Mouse (Mus musculus): ENCODE results near the gene Rpl3l.
A peak's percentile ranks its signal among the peaks of the same experiment; 100 is the strongest.
"Not testable (repeated sequence)": the region's sequence is repeated elsewhere in the genome, so short reads cannot be mapped to it uniquely, and the experiment has no call there.

Gene Rpl3l

DNA sequence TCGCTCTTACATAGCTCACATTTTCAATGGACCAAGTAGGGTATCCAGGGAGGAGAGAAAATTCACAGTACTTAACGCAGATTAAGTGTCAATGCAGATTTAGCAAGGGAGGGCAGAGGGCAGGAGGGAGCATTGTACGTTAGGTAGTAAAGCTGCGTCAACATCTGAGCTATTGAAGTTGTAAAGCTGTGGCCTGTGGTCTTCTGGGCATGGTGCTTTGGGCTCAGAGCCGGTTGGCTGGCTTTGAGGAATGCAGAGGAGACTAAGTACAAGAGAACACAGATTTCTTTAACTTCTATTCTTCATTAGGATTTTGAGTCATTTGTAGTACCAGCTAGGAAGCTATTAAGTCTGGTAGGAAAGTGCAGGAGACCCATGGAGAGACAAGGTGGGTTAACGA, 12.1 kb upstream of the Rpl3l start:
- TF ChIP-seq POU5F1 (IDR thresholded peaks at IDR 0.05; ENCODE audit: borderline replicate concordance, low read length) (no peak), CTCF (conservative IDR thresholded peaks at IDR 0.05; ENCODE audit: low read length) (no peak), NANOG (IDR thresholded peaks at IDR 0.05; ENCODE audit: borderline replicate concordance, low read length) (no peak)
- no peaks in the 10 kb centered on the region for H3K27me3 ChIP-seq (ENCODE audit: insufficient read depth, low read length)
- no peak overlapping the region for H3K4me3 ChIP-seq (replicated peaks; ENCODE audit: low read length)
- peaks cover 29% of the 10 kb centered on the region for H3K4me1 ChIP-seq (replicated peaks; ENCODE audit: low read depth, low read length)
- no peaks in the 10 kb centered on the region for H3K9me3 ChIP-seq (ENCODE audit: low read length)
- H3K36me3 ChIP-seq (ENCODE audit: insufficient read depth, low read length) = peaks cover 42% of the 10 kb centered on the region

DNA sequence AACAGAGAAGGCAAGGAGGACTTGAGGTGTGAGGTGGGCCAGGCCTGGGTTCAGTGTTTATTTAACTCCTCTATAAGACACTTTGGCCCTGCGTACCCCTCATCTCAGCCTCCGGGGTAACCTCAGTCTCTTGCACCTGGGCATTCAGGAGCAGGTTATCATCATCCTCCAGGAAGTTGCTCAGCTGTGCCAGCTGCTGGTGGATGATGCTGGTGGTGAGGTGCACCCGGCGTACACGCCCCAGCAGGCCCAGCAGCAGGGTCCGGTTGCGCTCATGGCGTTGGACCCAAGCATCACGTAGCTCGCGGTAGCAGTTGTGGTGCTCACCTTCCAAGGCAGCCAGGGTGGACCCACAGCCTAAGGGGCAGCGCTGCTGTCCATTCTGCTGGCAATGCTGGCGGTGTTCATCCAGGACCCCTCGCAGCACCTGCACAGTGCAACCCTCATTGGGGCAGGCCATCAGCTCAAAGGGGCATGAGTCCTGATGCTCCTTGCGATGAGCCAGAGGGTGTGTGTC, 11.4 kb upstream of the Rpl3l start:
- peaks cover 29% of the 10 kb centered on the region for H3K4me1 ChIP-seq (replicated peaks; ENCODE audit: low read depth, low read length)
- TF ChIP-seq POU5F1 (IDR thresholded peaks at IDR 0.05; ENCODE audit: borderline replicate concordance, low read length) (no peak), CTCF (conservative IDR thresholded peaks at IDR 0.05; ENCODE audit: low read length) (no peak)
- peaks cover 48% of the 10 kb centered on the region for H3K36me3 ChIP-seq (ENCODE audit: insufficient read depth, low read length)
- H3K9me3 ChIP-seq (ENCODE audit: low read length) = no peaks in the 10 kb centered on the region
- no peak overlapping the region for H3K4me3 ChIP-seq (replicated peaks; ENCODE audit: low read length)
- H3K27me3 ChIP-seq (ENCODE audit: insufficient read depth, low read length) = no peaks in the 10 kb centered on the region

DNA sequence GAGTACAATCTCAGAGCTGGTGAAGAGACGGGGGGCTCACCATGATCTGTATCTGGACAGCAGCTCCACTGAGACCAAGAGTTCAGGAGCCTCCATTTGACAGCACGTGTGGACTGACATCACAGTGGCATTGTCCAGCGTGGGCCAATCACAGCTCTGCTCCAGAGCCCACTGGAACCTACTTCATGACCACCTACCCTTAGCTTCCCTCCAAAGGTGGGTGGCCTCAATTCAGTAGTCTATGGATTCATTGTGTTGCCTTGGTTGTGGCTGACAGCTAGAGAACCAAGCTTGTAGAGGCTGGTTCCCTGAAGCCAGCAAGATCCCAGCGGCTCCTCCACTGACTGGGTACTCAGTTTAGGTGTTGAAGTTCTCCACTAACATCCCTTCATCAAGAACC, 9.7 kb upstream of the Rpl3l start, which contains the start of the genes Rnf151 and Rps2:
Rnf151 (minus strand) TSS at position 121 of the 400 bp plus-strand sequence.
Rps2 (plus strand) TSS at position 174 of the 400 bp plus-strand sequence.
- no peaks in the 10 kb centered on the region for H3K27me3 ChIP-seq (ENCODE audit: insufficient read depth, low read length)
- peak within 1 kb of the TSS; percentile 93 for H3K4me3 ChIP-seq (replicated peaks; ENCODE audit: low read length)
- peaks cover 63% of the 10 kb centered on the region for H3K36me3 ChIP-seq (ENCODE audit: insufficient read depth, low read length)
- TF ChIP-seq CTCF (conservative IDR thresholded peaks at IDR 0.05; ENCODE audit: low read length) = no peak
- no peak for TF ChIP-seq POU5F1 (IDR thresholded peaks at IDR 0.05; ENCODE audit: borderline replicate concordance, low read length)
- no peak for TF ChIP-seq NANOG (IDR thresholded peaks at IDR 0.05; ENCODE audit: borderline replicate concordance, low read length)
- H3K9me3 ChIP-seq (ENCODE audit: low read length) = no peaks in the 10 kb centered on the region
- peaks cover 46% of the 10 kb centered on the region for H3K4me1 ChIP-seq (replicated peaks; ENCODE audit: low read depth, low read length)

DNA sequence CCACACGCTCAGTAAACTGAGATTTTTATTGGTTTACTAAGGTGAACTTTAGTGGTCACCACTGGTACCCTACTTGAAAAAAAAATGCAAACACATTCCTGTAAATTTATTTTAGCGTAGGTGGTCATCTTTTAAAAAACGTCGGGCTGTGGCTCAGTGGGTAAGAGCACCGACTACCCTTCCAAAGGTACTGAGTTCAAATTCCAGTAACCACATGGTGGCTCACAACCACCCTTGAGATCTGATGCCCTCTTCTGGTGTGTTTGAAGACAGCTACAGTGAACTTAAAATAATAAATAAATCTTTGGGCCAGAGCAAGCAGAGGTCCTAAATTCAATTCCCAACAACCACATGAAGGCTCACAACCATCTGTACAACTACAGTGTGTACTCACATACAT, 8.7 kb upstream of the Rpl3l start:
- H3K27me3 ChIP-seq (ENCODE audit: insufficient read depth, low read length); H3K9me3 ChIP-seq (ENCODE audit: low read length): not testable (repeated sequence)
- Histone ChIP-seq H3K4me1 (replicated peaks; ENCODE audit: low read depth, low read length) (peaks cover 54% of the 10 kb centered on the region), H3K36me3 (ENCODE audit: insufficient read depth, low read length) (peaks cover 63% of the 10 kb centered on the region), H3K4me3 (replicated peaks; ENCODE audit: low read length) (peak overlapping the region; percentile 93)

DNA sequence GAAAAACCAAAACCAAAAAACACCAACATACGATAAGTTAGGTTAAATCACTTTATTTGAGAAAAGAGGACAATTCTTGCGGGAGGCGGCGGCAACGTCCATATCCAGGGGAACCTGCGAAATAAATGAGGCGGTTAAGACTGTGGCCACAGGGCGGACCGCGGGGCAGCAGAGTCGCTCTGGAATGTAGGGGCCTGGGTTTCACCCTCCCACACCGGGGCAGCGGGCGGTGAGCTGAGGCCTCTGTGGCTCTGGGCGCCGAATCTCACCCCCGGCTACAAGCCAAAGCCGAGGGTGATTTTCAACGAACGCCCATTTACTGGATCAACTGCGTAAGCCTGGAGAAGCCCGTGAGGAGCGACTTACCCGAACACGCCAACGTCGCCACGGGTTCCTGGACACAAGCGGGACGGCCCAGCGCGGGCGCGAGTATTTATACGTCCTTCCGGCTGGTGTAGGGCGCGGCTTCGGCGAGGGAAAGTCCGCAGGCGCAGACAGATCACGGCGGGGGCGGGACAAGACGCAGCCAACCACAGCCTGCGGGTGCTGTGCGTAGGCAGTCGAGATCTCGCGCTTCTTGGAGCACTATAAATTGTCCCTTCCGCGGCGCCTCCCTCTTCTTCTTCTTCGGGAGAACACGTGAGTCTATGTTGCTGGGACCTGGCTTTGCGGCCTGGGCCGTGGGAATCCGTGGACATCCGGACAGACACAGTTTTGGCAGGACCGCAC, 8.0 kb upstream of the Rpl3l start:
- no peaks in the 10 kb centered on the region for H3K27me3 ChIP-seq (ENCODE audit: insufficient read depth, low read length)
- peak overlapping the region; percentile 93 for H3K4me3 ChIP-seq (replicated peaks; ENCODE audit: low read length)
- TF ChIP-seq CTCF (conservative IDR thresholded peaks at IDR 0.05; ENCODE audit: low read length) (no peak), POU5F1 (IDR thresholded peaks at IDR 0.05; ENCODE audit: borderline replicate concordance, low read length) (no peak), NANOG (IDR thresholded peaks at IDR 0.05; ENCODE audit: borderline replicate concordance, low read length) (no peak)
- H3K9me3 ChIP-seq (ENCODE audit: low read length) = no peaks in the 10 kb centered on the region
- peaks cover 63% of the 10 kb centered on the region for H3K36me3 ChIP-seq (ENCODE audit: insufficient read depth, low read length)
- peaks cover 57% of the 10 kb centered on the region for H3K4me1 ChIP-seq (replicated peaks; ENCODE audit: low read depth, low read length)

DNA sequence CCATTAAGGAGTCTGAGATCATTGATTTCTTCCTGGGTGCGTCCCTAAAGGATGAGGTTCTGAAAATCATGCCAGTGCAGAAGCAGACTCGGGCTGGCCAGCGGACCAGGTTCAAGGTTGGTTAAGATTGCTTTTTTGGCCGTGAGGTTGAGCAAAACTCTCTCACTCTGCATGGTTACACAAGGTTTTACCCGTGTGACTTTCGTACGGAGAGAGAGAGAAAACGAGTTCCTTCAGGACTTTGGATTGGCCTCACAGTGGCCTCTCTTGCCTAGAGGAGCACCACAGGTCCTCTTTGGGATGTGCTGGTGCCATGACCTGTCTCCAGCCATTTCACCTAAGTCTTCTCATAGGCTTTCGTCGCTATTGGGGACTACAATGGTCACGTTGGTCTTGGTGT, 7.0 kb upstream of the Rpl3l start:
- H3K9me3 ChIP-seq (ENCODE audit: low read length); H3K27me3 ChIP-seq (ENCODE audit: insufficient read depth, low read length): not testable (repeated sequence)
- H3K36me3 ChIP-seq (ENCODE audit: insufficient read depth, low read length) = peaks cover 57% of the 10 kb centered on the region
- peak overlapping the region; percentile 93 for H3K4me3 ChIP-seq (replicated peaks; ENCODE audit: low read length)
- peaks cover 62% of the 10 kb centered on the region for H3K4me1 ChIP-seq (replicated peaks; ENCODE audit: low read depth, low read length)

DNA sequence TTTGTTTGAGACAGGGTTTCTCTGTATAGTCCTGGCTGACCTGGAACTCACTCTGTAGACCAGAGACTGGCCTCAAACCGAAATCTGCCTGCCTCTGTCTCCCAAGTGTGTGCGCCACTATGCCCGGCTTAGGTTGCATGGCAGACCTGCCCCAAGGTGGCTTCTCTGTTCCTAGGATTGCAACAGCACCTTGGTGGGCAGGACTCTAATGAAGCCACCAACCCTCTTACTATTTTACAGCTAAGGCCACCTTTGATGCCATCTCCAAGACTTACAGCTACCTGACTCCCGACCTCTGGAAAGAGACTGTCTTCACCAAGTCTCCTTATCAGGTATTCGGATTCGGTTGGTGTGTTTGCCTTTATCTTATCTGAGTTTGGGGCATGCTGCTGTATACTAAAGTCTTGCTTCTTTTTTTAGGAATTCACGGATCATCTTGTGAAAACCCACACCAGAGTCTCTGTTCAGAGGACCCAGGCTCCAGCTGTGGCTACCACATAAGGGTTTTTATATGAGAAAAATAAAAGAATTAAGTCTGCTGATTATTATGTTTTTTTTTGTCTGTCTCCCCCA, 6.2 kb upstream of the Rpl3l start:
- not testable (repeated sequence) for H3K27me3 ChIP-seq (ENCODE audit: insufficient read depth, low read length); H3K9me3 ChIP-seq (ENCODE audit: low read length)
- Histone ChIP-seq H3K4me1 (replicated peaks; ENCODE audit: low read depth, low read length) (peaks cover 59% of the 10 kb centered on the region), H3K4me3 (replicated peaks; ENCODE audit: low read length) (peak overlapping the region; percentile 93), H3K36me3 (ENCODE audit: insufficient read depth, low read length) (peaks cover 49% of the 10 kb centered on the region)

DNA sequence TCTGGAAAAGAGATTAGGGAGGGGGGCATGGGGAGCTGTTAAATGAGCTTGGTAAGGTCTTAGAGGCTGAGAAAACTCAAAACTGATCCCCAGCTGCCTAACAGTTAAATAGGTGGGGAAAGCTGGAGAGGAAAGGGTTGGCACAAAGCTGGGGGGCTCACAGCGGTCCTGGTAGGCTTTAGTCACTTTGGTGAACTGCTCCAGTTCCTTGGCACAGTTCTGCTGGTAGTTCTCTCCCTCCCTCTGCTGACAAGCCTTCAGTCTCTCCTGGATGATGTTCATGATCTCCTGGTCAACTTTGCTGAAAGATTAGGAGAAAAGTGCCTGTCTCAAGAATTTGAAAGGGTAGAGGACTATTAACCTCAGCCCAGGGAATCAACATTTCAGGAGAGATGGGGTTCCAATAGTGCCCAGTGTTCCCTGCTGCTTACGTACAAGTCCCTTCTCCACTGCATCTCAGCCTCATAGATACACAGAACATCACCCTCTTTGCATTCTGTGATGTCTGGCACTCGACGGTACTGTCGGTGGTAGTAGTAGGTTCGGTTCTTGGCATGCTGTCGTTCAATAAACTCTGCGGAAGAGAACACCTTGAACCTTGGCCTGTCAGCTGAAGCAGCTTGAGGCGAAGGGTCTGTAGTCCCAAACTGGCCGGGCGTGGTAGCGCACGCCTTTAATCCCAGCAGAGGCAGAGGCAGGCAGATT, 5.2 kb upstream of the Rpl3l start:
- Histone ChIP-seq H3K36me3 (ENCODE audit: insufficient read depth, low read length) (peaks cover 40% of the 10 kb centered on the region), H3K27me3 (ENCODE audit: insufficient read depth, low read length) (no peaks in the 10 kb centered on the region), H3K4me1 (replicated peaks; ENCODE audit: low read depth, low read length) (peaks cover 50% of the 10 kb centered on the region), H3K4me3 (replicated peaks; ENCODE audit: low read length) (peak overlapping the region; percentile 93), H3K9me3 (ENCODE audit: low read length) (no peaks in the 10 kb centered on the region)
- no peak for TF ChIP-seq NANOG (IDR thresholded peaks at IDR 0.05; ENCODE audit: borderline replicate concordance, low read length)
- TF ChIP-seq CTCF (conservative IDR thresholded peaks at IDR 0.05; ENCODE audit: low read length) = no peak
- TF ChIP-seq POU5F1 (IDR thresholded peaks at IDR 0.05; ENCODE audit: borderline replicate concordance, low read length) = no peak

All from E14TG2a.4 (cell line).